Mouse (Mus musculus) myocyte (in vitro differentiated cells): ENCODE results near the gene Selenbp2. TPM values are rescaled to one million over a fixed set of nuclear protein-coding genes. Genes with fewer than 3 reads are reported as not detected.
"Not testable (repeated sequence)": the region's sequence is repeated elsewhere in the genome, so short reads cannot be mapped to it uniquely, and the experiment has no call there.

Experiments used
- H3K27me3 ChIP-seq: one replicate; pipeline ENCODE4 v1.6.1; 2011; ENCODE audit not compliant: control insufficient read depth, insufficient read depth, insufficient read length
- H3K36me3 ChIP-seq: one replicate; pipeline ENCODE4 v1.6.1; 2011; ENCODE audit not compliant: control insufficient read depth, insufficient read depth
- H3K4me2 ChIP-seq: one replicate; pipeline ENCODE4 v1.6.1; 2011; ENCODE audit warnings: low read depth, control low read depth
- H3K4me3 ChIP-seq: one replicate; pipeline ENCODE4 v1.5.1; 2011; ENCODE audit warnings: mild to moderate bottlenecking, control low read depth, moderate library complexity
- H3K79me2 ChIP-seq: one replicate; pipeline ENCODE4 v1.6.1; 2011; ENCODE audit not compliant: control insufficient read depth, insufficient read depth
- H3ac ChIP-seq: one replicate; pipeline ENCODE4 v1.6.1; 2011; ENCODE audit not compliant: control insufficient read depth, insufficient read length
- CEBPB ChIP-seq: IDR thresholded peaks from 2 replicates; pipeline ENCODE4 v1.6.1; 2011; ENCODE audit warnings: mild to moderate bottlenecking, moderate library complexity; ENCODE audit not compliant: poor library complexity, insufficient read depth, severe bottlenecking
- E2F4 ChIP-seq: IDR thresholded peaks from one replicate; pipeline ENCODE4 v1.6.1; 2011; ENCODE audit warnings: mild to moderate bottlenecking, control low read depth, moderate library complexity; ENCODE audit not compliant: insufficient read depth
- MAX ChIP-seq: IDR thresholded peaks from one replicate; pipeline ENCODE4 v1.6.1; 2011; ENCODE audit warnings: low read depth, mild to moderate bottlenecking, control low read depth
- MYOD1 ChIP-seq, 3 experiments: IDR thresholded peaks; one replicate each; pipeline ENCODE4 v1.6.1; 2011; ENCODE audit warnings: control low read depth in 2 of 3, low read depth in 2 of 3, mild to moderate bottlenecking in 2 of 3, moderate library complexity in 1 of 3; ENCODE audit not compliant: insufficient read length in 2 of 3, control insufficient read depth in 1 of 3
- MYOG ChIP-seq, 3 experiments: IDR thresholded peaks; one replicate each; pipeline ENCODE4 v1.6.1; 2011; ENCODE audit warnings: control low read depth in 2 of 3, low read depth in 2 of 3, mild to moderate bottlenecking in 2 of 3; ENCODE audit not compliant: insufficient read length in 2 of 3, control insufficient read depth in 1 of 3, insufficient read depth in 1 of 3
- POLR2A ChIP-seq: IDR thresholded peaks from one replicate; pipeline ENCODE4 v1.6.1; 2011; ENCODE audit warnings: low read depth, mild to moderate bottlenecking, control low read depth, moderate library complexity; ENCODE audit not compliant: insufficient read length
- POLR2AphosphoS2 ChIP-seq: IDR thresholded peaks from one replicate; pipeline ENCODE4 v1.6.1; 2011; ENCODE audit warnings: low read depth, control low read depth; ENCODE audit not compliant: insufficient read length
- REST ChIP-seq: IDR thresholded peaks from one replicate; pipeline ENCODE4 v1.6.1; 2011; ENCODE audit warnings: mild to moderate bottlenecking, control low read depth, moderate library complexity; ENCODE audit not compliant: insufficient read depth, insufficient read length
- SRF ChIP-seq: IDR thresholded peaks from one replicate; pipeline ENCODE4 v1.6.1; 2011; ENCODE audit warnings: low read depth; ENCODE audit not compliant: control insufficient read depth, insufficient read length
- TCF12 ChIP-seq: IDR thresholded peaks from one replicate; pipeline ENCODE4 v1.6.1; 2011; ENCODE audit warnings: mild to moderate bottlenecking, control low read depth; ENCODE audit not compliant: poor library complexity, insufficient read depth, severe bottlenecking
- TCF3 ChIP-seq: IDR thresholded peaks from one replicate; pipeline ENCODE4 v1.6.1; 2011; ENCODE audit warnings: low read depth, control low read depth; ENCODE audit not compliant: insufficient read length
- USF1 ChIP-seq: IDR thresholded peaks from one replicate; pipeline ENCODE4 v1.6.1; 2011; ENCODE audit warnings: low read depth, mild to moderate bottlenecking, control low read depth, moderate library complexity
- polyA plus RNA-seq: library from polyadenylated mRNA; unstranded; fragments of >200 nt; fragmentation: generic; extraction: Trizol; gene quantifications from one replicate; pipeline ENCODE4 v1.2.1, GENCODE M21; 2012; ENCODE audit warnings: missing spikeins

The Selenbp2 gene
- polyA plus RNA-seq: 0.16 TPM

GRCm38 (mm10) chr3:94693329-94693825 is at the start of gene Selenbp2:
Selenbp2 (plus strand) TSS chr3:94693556.
- H3K36me3 ChIP-seq: no peaks in the 10 kb centered on the region
- no peaks in the 10 kb centered on the region for H3K27me3 ChIP-seq
- no peak within 1 kb of the TSS for H3K4me2 ChIP-seq
- no peaks in the 10 kb centered on the region for H3K79me2 ChIP-seq
- TF ChIP-seq MYOD1 (IDR thresholded peaks at IDR 0.05; ENCODE audit: control insufficient read depth in 1 of 3, insufficient read length in 2 of 3, low read depth in 2 of 3): no peak
- TF ChIP-seq MYOG (IDR thresholded peaks at IDR 0.05; ENCODE audit: control insufficient read depth in 1 of 3, insufficient read depth in 1 of 3, insufficient read length in 2 of 3, low read depth in 2 of 3): no peak
- TF ChIP-seq SRF: no peak
- no peak for TF ChIP-seq CEBPB
- no peak for TF ChIP-seq TCF12
- TF ChIP-seq TCF3: no peak
- no peak for TF ChIP-seq POLR2AphosphoS2
- no peak for TF ChIP-seq MAX
- no peak for TF ChIP-seq E2F4
- TF ChIP-seq USF1: no peak
- TF ChIP-seq POLR2A: no peak
- no peak for TF ChIP-seq REST
- no peak within 1 kb of the TSS for H3K4me3 ChIP-seq
- no peak within 1 kb of the TSS for H3ac ChIP-seq

- Histone ChIP-seq H3ac (no peak overlapping the region), H3K27me3 (no peaks in the 10 kb centered on the region), H3K4me3 (no peak overlapping the region), H3K36me3 (no peaks in the 10 kb centered on the region), H3K79me2 (no peaks in the 10 kb centered on the region), H3K4me2 (peak overlapping the region; percentile 69)
- TF ChIP-seq USF1 (peak; percentile 61), POLR2AphosphoS2 (no peak), MAX (no peak)
Observed at GRCm38 (mm10) chr3:94648755-94649590, 44.4 kb upstream of the Selenbp2 start.

- TF ChIP-seq USF1 (no peak), REST (no peak), MYOD1 (IDR thresholded peaks at IDR 0.05; ENCODE audit: control insufficient read depth in 1 of 3, insufficient read length in 2 of 3, low read depth in 2 of 3) (peak in 2 of 3 experiments; percentile 7 to 50), CEBPB (no peak), E2F4 (no peak), SRF (no peak), MYOG (IDR thresholded peaks at IDR 0.05; ENCODE audit: control insufficient read depth in 1 of 3, insufficient read depth in 1 of 3, insufficient read length in 2 of 3, low read depth in 2 of 3) (peak in 1 of 3 experiments; percentile 44), POLR2A (no peak), POLR2AphosphoS2 (no peak), TCF3 (no peak), TCF12 (no peak), MAX (no peak)
- Histone ChIP-seq H3K36me3 (no peaks in the 10 kb centered on the region), H3K79me2 (no peaks in the 10 kb centered on the region), H3K4me3 (no peak overlapping the region), H3K27me3 (no peaks in the 10 kb centered on the region), H3ac (no peak overlapping the region), H3K4me2 (no peak overlapping the region)
Observed at GRCm38 (mm10) chr3:94650409-94650808, 42.9 kb upstream of the Selenbp2 start.

- H3K4me2 ChIP-seq, H3K36me3 ChIP-seq, H3ac ChIP-seq, H3K27me3 ChIP-seq, H3K4me3 ChIP-seq, H3K79me2 ChIP-seq: not testable (repeated sequence)
Observed at GRCm38 (mm10) chr3:94653967-94654366, 39.4 kb upstream of the Selenbp2 start.

- H3K4me2 ChIP-seq: peak overlapping the region; percentile 56
- not testable (repeated sequence) for H3K36me3 ChIP-seq, H3K4me3 ChIP-seq, H3ac ChIP-seq, H3K27me3 ChIP-seq, H3K79me2 ChIP-seq
Observed at GRCm38 (mm10) chr3:94657852-94658739, 35.3 kb upstream of the Selenbp2 start.

- not testable (repeated sequence) for H3ac ChIP-seq, H3K27me3 ChIP-seq, H3K4me3 ChIP-seq, H3K36me3 ChIP-seq, H3K79me2 ChIP-seq
- H3K4me2 ChIP-seq: peak within 1 kb of the TSS; percentile 56
Observed at GRCm38 (mm10) chr3:94658740-94659095, 34.6 kb upstream of the Selenbp2 start, which contains the start of gene Tuft1. Tuft1 (minus strand) TSS chr3:94658872.

- H3K4me3 ChIP-seq, H3K36me3 ChIP-seq, H3ac ChIP-seq, H3K27me3 ChIP-seq, H3K79me2 ChIP-seq: not testable (repeated sequence)
- H3K4me2 ChIP-seq: peak overlapping the region; percentile 24
Observed at GRCm38 (mm10) chr3:94659142-94659748, 34.1 kb upstream of the Selenbp2 start.

- not testable (repeated sequence) for H3K79me2 ChIP-seq, H3K4me3 ChIP-seq, H3K27me3 ChIP-seq, H3K4me2 ChIP-seq, H3K36me3 ChIP-seq, H3ac ChIP-seq
Observed at GRCm38 (mm10) chr3:94660841-94661240, 32.5 kb upstream of the Selenbp2 start.
